Mouse (Mus musculus) midbrain, embryonic 15.5 days (tissue): Measurements from ENCODE around the gene Arpc2. TPM values are rescaled to one million over a fixed set of nuclear protein-coding genes. Genes with fewer than 3 reads are reported as not detected.

ENCODE experiments used
- ATAC-seq: fragments of 200-750 bp; cut with Nextera tagmentation; replicated peaks from 2 replicates; pipeline ENCODE4 v1.8.0; 2017; ENCODE audit warnings: moderate TSS enrichment
- H3K27ac ChIP-seq: fragments of 300-500 bp; sonication (generic); 2 replicates; pipeline ENCODE4 v1.5.1; 2015; ENCODE audit warnings: mild to moderate bottlenecking, inconsistent platforms
- H3K27me3 ChIP-seq: fragments of 300-500 bp; sonication (generic); replicated peaks from 2 replicates; pipeline ENCODE4 v1.6.1; 2015; ENCODE audit warnings: inconsistent platforms
- H3K36me3 ChIP-seq: fragments of 300-500 bp; sonication (generic); replicated peaks from 2 replicates; pipeline ENCODE4 v1.6.1; 2015; ENCODE audit warnings: inconsistent platforms
- H3K4me1 ChIP-seq: fragments of 300-500 bp; sonication (generic); 2 replicates; pipeline ENCODE4 v1.6.1; 2015; ENCODE audit warnings: inconsistent platforms
- H3K4me2 ChIP-seq: fragments of 300-500 bp; sonication (generic); 2 replicates; pipeline ENCODE4 v1.6.1; 2015; ENCODE audit warnings: inconsistent platforms, mild to moderate bottlenecking, moderate library complexity
- H3K4me3 ChIP-seq: fragments of 300-500 bp; sonication (generic); 2 replicates; pipeline ENCODE4 v1.5.1; 2015; ENCODE audit warnings: mild to moderate bottlenecking, inconsistent platforms
- H3K9ac ChIP-seq: fragments of 300-500 bp; sonication (generic); 2 replicates; pipeline ENCODE4 v1.6.1; 2015; ENCODE audit warnings: mild to moderate bottlenecking, inconsistent platforms
- H3K9me3 ChIP-seq: fragments of 300-500 bp; sonication (generic); 2 replicates; pipeline ENCODE4 v1.6.1; 2016; ENCODE audit warnings: inconsistent platforms
- WGBS: fragments of 180-500 bp; shearing (Covaris S2); methylation state at CpG from one replicate; pipeline ENCODE4 v1.1.7; 2015; ENCODE audit warnings: mixed read lengths; 5-methylcytosine and 5-hydroxymethylcytosine counted together
- microRNA counts: library from miRNA; unstranded; fragments of <30 nt; microRNA quantifications from one replicate; lab custom pipeline; 2016
- microRNA-seq: library from miRNA; unstranded; fragments of <30 nt; microRNA quantifications from one replicate; pipeline ENCODE4, GENCODE M21; 2016
- polyA plus RNA-seq: library from polyadenylated mRNA; unstranded; fragments of >200 nt; fragmentation: Nextera tagmentation; extraction: Ambion mirVana; gene quantifications from 2 replicates; pipeline ENCODE4 v1.2.1, GENCODE M21; 2015

The Arpc2 gene
- polyA plus RNA-seq, 1 experiment from 2014 or later, result 398 TPM

DNA sequence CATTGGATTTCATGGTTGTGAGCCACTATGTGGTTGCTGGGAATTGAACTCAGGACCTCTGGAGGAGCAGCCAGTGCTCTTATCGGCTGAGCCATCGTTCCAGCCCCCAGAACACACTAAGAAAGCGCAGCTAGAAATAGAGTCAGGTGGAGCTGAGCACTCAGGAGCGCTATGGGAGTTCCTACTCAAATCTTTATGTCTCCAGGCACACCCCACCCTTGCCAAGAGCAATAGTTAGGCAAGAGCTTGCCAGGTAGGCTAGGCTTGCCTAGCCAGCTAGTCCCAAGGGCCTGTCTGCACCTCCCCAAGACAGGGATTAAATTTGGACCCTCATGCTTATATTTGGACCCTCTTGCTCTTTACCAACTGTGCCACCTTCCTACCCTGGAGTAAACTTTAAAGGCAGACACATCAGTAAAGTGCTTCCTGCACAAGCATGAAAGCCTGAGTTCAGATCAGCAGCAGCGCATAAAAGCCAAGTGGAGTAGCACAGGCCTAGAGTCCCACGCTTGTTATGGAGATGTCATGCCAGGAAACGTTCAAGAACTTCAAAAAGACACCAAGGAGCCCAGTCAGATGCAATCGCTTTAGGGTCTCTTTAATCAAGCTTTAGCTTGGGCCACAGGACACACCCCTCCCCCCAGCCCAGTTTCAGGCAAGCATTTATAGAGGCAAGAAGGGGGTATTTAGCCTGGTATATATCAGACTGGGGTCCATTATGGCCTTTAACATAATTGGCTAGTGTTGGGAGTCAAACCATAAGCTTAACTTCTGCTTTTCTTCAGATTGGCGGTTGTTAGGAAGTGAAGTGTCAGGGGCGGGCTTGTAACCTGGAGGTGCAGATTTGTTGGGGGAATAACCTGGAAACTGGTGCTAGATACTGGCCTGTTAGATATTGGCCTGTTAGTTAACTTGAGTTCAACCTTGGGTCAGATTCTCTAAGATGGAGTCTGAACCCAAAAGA, 72.4 kb downstream of the Arpc2 start:
- Histone ChIP-seq H3K4me3 (no peak overlapping the region), H3K36me3 (no peaks in the 10 kb centered on the region), H3K9ac (no peak overlapping the region), H3K4me1 (peaks cover 10% of the 10 kb centered on the region), H3K27me3 (peaks cover 10% of the 10 kb centered on the region), H3K4me2 (no peak overlapping the region), H3K9me3 (no peaks in the 10 kb centered on the region), H3K27ac (no peak overlapping the region)
- ATAC-seq, result no peak
- 80% methylated on average over 10 of the region's 10 CpGs for WGBS

DNA sequence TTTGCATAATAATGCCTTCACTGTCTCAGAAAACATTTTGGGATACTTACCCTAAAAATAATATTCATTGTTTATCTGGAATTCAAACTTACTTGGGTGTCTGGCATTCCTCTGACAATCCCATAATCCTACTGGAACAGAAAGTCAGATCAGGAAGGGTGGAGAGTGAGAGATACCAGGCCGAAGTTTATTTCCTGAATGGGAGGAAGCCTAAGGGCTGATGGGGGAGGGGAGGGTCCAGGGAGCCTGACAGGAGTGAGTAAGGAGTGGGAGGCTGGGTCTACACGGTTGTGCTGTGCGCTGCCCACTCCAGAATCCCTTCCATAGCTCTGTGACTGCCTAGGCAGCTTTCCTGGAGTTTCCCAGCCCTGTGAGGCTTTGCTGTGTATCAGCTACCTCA, 73.9 kb downstream of the Arpc2 start:
- no peaks in the 10 kb centered on the region for H3K4me1 ChIP-seq
- H3K36me3 ChIP-seq, result no peaks in the 10 kb centered on the region
- H3K4me3 ChIP-seq, result no peak overlapping the region
- H3K9me3 ChIP-seq, result no peaks in the 10 kb centered on the region
- WGBS, result 55% methylated on average over 3 of the region's 3 CpGs
- no peak overlapping the region for H3K27ac ChIP-seq
- H3K4me2 ChIP-seq, result no peak overlapping the region
- H3K9ac ChIP-seq, result no peak overlapping the region
- no peak for ATAC-seq
- H3K27me3 ChIP-seq, result no peaks in the 10 kb centered on the region

DNA sequence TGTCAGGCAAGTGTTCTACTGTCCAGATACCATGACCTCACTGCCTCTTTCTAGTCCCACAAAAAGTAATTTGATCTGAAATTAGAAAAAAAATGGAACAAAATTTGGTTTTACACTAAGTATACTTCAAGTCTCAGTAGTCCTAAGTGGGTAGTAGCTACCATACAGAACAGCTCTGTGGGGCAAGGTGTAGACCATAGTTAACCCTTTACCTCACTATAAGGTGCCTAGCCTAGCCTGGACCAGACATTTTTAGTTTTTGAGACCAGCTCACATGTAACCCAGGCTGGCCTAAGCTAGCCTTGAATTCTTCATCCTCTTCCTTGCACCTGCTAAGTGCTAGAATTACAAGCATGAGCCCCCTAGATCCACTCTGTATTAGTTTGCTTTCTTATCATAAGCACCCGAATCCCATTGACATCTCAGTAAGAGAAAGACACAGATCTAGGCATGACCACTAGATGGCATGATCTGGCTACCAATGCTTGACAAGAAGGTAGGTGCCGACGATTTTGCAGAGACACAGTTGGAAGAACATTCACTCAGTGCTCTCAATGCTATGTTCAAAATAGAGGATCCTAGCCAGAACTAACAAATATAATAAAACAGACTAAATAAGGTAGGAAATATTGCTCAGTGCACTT, 77.3 kb downstream of the Arpc2 start:
- Histone ChIP-seq H3K36me3 (no peaks in the 10 kb centered on the region), H3K9me3 (no peaks in the 10 kb centered on the region), H3K9ac (no peak overlapping the region), H3K27ac (no peak overlapping the region), H3K4me2 (no peak overlapping the region), H3K4me3 (no peak overlapping the region), H3K27me3 (no peaks in the 10 kb centered on the region), H3K4me1 (no peaks in the 10 kb centered on the region)
- 7% methylated on average over 3 of the region's 3 CpGs for WGBS
- peak; percentile 60 for ATAC-seq

DNA sequence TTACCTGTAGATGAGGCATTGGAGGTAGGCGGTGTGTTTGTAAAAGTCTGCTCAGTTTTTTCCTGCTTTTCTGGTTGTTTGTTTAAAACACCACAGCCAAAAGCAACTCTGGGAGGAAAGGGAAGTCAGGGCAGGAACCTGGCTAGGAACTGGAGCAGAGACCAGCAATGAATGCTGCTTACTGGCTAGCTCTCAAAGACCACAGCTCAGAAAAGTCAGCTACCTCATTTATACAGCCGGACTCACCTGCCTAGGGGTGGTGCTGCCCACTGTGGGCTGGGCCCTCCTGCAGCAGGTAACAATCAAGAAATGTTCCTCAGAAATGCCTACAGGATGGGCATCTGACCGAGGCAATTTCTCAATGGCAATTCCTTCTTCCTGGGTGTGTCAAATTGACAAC, 78.9 kb downstream of the Arpc2 start:
- Histone ChIP-seq H3K36me3 (no peaks in the 10 kb centered on the region), H3K4me1 (no peaks in the 10 kb centered on the region), H3K9ac (no peak overlapping the region), H3K4me2 (no peak overlapping the region), H3K4me3 (no peak overlapping the region), H3K9me3 (no peaks in the 10 kb centered on the region), H3K27me3 (no peaks in the 10 kb centered on the region), H3K27ac (no peak overlapping the region)
- WGBS, result 91% methylated on average over 3 of the region's 3 CpGs
- no peak for ATAC-seq

DNA sequence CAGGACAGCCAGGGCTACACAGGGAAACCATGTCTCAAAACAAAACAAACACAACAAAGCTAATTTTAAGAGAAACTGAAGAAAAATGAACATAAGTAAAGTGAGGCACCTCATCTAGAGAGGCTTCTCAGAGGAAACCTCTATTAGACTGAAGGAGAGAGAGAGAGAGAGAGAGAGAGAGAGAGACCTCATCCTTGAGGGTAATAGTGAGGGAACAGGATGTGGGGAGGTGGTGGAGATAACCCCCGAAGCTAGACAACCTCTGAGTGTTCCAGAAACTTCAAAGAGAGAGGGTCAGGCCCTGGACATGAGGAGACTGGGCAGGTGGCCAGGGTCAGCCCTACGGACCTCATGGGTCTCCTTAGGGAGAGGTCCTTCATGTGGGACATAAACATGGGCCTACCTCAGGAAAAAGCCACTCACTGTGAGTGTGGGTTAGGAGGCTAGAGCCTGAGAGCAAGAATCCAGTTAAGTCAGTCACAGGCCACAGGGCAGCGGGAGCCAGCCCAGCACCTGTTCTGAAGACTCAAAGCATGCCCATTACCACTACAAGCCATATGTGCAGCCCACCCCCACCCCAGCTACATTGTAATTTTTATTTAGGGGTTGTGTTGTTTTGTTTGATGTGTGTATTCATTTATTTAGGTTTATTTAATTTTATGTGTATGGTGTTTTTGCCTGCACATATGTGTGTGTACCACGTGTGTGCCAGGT, 80.4 kb downstream of the Arpc2 start:
- no peaks in the 10 kb centered on the region for H3K27me3 ChIP-seq
- ATAC-seq, result no peak
- WGBS, result 85% methylated on average over 4 of the region's 4 CpGs

More for the DNA sequence above, 80.4 kb downstream of the Arpc2 start:
- Histone ChIP-seq H3K9me3 (no peaks in the 10 kb centered on the region), H3K4me1 (no peaks in the 10 kb centered on the region), H3K4me3 (no peak overlapping the region), H3K27ac (no peak overlapping the region), H3K9ac (no peak overlapping the region), H3K36me3 (no peaks in the 10 kb centered on the region), H3K4me2 (no peak overlapping the region)

MicroRNA genes within 50 kb of the gene (microRNA counts, 519-probe panel; counts per million panel counts)
- microRNA mmu-miR-1928 (lab: Ali Mortazavi, UCI), result 2,124 counts per million, percentile 23 among the panel's probes with 10 or more counts

Small RNA genes within 50 kb of the gene (microRNA-seq; reads per million reads assigned to microRNA genes)
- not detected for gene Mir1928

Other genes with a start within 250 kb of the Arpc2 start
- gene Tns1, start 111.6 kb upstream of the Arpc2 start, polyA plus RNA-seq, result 12.5 and 15.2 TPM in 2 replicates
- 0.15 and 0.25 TPM in 2 replicates for gene Rufy4, start 110.5 kb upstream of the Arpc2 start, polyA plus RNA-seq
- 0.05 TPM in 2 replicates for gene Cxcr2, start 82.1 kb upstream of the Arpc2 start, polyA plus RNA-seq
- not detected in 2 replicates for gene Cxcr1, start 41.5 kb upstream of the Arpc2 start, polyA plus RNA-seq
- 0.15 and 0.17 TPM in 2 replicates for gene Gpbar1, start 42.5 kb downstream of the Arpc2 start, polyA plus RNA-seq
- gene Aamp, start 48.7 kb downstream of the Arpc2 start, polyA plus RNA-seq, result 217 and 229 TPM in 2 replicates
- gene Pnkd, start 48.8 kb downstream of the Arpc2 start, polyA plus RNA-seq, result 114 and 117 TPM in 2 replicates
- gene Tmbim1, start 69.5 kb downstream of the Arpc2 start, polyA plus RNA-seq, result 7.5 and 9.4 TPM in 2 replicates
- gene Catip, start 126.0 kb downstream of the Arpc2 start, polyA plus RNA-seq, result 0.68 and 1.9 TPM in 2 replicates
- gene Slc11a1, start 139.1 kb downstream of the Arpc2 start, polyA plus RNA-seq, result 2.0 and 3.4 TPM in 2 replicates
- 14.3 and 17.4 TPM in 2 replicates for gene Ctdsp1, start 155.4 kb downstream of the Arpc2 start, polyA plus RNA-seq
- gene Vil1, start 173.3 kb downstream of the Arpc2 start, polyA plus RNA-seq, result 0.22 and 0.41 TPM in 2 replicates